Mouse (Mus musculus) telencephalon, adult 2 months (tissue): ENCODE data around the gene P2ry4.

Experiments
- DNase-seq: peaks from one replicate; pipeline ENCODE4 v3.0.0-alpha.2; 2011; ENCODE audit warnings: low read depth, low spot score

P2ry4 gene

DNA sequence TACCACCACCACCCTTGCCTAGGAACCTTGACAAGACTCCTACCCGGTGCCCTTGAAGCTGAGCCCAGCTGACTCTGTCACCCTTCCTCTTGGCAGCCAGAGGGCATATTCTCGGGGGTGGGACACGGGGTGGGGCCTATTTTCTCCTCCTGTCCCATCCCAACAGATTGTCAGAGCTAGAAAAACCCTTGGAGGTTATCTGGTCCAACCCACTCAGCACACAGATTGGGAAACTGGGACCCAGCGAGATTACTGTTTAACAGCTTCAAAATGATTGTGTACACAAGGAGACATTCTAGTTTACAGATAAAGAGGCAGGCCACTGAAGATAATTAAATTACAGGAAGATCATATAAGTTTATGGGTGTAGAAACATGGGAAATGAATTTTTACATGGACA lies at the start of gene P2ry4:
Gene P2ry4 (minus strand): TSS at position 79 of the 400 bp plus-strand sequence.
- DNase-seq: no peak

DNA sequence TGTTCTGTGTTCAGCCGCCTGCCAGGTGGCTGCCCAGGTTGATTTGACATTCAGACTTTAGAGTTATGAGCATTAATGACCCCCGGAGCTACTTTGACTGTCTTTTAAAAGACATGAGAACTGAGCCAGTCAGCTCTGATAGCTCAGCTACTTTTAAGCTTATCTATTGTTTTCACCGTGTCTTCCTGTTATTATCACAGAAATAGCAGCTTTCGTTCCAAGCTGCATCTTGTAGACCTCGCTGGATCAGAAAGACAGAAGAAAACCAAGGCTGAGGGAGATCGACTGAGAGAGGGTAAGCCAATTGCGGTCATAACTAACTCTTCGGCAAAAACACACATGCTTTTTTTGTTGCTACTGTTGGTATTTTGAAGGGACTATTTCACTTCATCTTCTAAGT lies 43.8 kb upstream of the P2ry4 start:
- DNase-seq: no peak

- DNase-seq: no peak
Observed at GRCm38 (mm10) chrX:100629076-100629475, 34.4 kb upstream of the P2ry4 start.

GRCm38 (mm10) chrX:100625802-100626793 lies 31.4 kb upstream of the P2ry4 start, which contains the start of gene Pdzd11:
Gene Pdzd11, minus strand, starts transcription at chrX:100626568.
- peak; percentile 89 for DNase-seq

DNA sequence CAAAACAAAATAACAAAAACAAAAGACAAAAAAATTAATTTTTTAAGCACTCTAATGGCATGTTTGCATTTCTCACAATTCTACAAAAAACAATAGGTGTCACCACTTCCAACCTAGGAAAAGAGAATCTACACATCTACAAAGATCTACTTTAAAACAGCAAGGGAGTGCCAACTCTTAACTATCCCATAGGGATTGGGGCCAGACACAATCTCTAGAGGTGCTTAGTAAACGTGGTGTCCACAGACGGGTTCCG lies 30.8 kb upstream of the P2ry4 start, which contains the start of gene Kif4:
Gene Kif4 (plus strand): TSS at position 192 of the 256 bp plus-strand sequence.
- no peak for DNase-seq

DNA sequence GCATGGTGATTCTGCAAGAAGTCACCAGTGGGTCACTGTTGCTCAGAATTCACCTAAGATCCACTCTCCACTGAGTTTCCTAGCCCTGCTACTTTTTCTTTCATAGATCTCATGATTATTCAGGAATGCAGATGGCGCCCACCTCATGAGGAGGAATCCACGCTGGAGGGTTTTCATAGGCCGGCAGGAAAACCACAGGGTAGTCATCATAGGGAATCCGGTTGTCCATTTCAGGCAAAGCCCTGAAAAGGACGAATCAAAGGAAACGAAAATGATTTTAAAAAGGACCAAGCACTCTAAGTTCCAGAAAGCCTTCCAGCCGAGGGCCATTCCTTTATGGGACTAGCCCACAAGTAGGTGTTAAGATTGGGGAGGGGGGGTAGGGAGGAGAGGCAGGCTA lies 30.5 kb upstream of the P2ry4 start:
- DNase-seq: no peak

DNA sequence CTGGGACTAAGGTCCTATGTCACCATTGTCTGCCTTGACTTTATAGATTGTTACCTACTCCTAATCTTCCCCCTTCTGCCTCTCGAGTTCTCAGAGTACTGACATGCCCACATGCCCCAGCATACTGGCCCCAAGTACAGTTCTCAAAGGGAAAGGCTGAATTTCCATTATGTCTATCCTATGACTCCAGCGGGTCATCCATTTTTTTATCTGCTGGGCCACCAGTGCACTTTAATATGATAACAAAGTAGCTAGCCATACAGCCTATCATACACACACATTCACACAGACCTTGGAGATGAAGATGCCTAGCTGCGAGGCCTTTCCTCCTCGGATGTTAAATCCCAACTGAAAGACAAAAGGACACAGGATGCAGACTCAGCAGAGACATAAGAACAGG lies 29.6 kb upstream of the P2ry4 start:
- no peak for DNase-seq

- no peak for DNase-seq
Observed at GRCm38 (mm10) chrX:100621366-100621765, 26.7 kb upstream of the P2ry4 start.

GRCm38 (mm10) chrX:100618488-100618887 lies 23.8 kb upstream of the P2ry4 start:
- DNase-seq: no peak

- no peak for DNase-seq
Observed at GRCm38 (mm10) chrX:100605314-100605713, 10.6 kb upstream of the P2ry4 start, which contains the start of gene Arr3. Gene Arr3, plus strand, starts transcription at chrX:100605497.

- peak; percentile 51 for DNase-seq
Observed at GRCm38 (mm10) chrX:100599755-100600154, 5.1 kb upstream of the P2ry4 start.

GRCm38 (mm10) chrX:100597439-100597838 lies 2.8 kb upstream of the P2ry4 start:
- DNase-seq: peak; percentile 41

GRCm38 (mm10) chrX:100571951-100572350 lies 22.7 kb downstream of the P2ry4 start, which contains the start of gene Awat1:
Gene Awat1, plus strand, starts transcription at chrX:100572251.
- DNase-seq: no peak

DNA sequence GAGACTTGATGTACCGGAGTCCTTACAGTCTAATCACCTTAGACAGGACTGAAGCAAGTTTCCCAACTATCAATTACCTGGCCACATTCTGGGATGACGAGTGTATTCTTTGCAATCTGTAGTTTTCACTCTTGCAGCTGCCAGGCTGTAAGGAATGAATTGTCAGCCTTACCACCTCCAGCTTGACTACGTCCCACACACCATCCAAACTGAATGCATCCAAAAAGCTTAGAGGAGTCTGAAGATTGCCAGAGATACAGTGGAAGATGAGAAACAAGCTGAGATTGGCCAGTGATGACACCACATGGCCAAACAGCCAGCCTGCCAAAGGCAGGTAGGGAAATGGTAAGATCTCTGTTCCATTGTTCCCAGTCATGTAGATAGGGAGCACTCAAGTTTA lies 29.0 kb downstream of the P2ry4 start:
- peak; percentile 21 for DNase-seq

- no peak for DNase-seq
Observed at GRCm38 (mm10) chrX:100556026-100556425, 38.6 kb downstream of the P2ry4 start.
